Mouse (Mus musculus): ENCODE data around the gene Otof. TPM values are rescaled to one million over a fixed set of nuclear protein-coding genes. Genes with fewer than 3 reads are reported as not detected.

Otof gene
- polyA plus RNA-seq, 1 experiment from 2014 or later: 0.47 TPM

GRCm38 (mm10) chr5:30416665-30417064 is 45.1 kb downstream of the Otof start:
- DNase-seq (ENCODE audit: low spot score) (no peak), ATAC-seq (ENCODE audit: low read depth) (no peak)
- Histone ChIP-seq H3K36me3 (ENCODE audit: control insufficient read depth, insufficient read depth, low read length) (no peaks in the 10 kb centered on the region), H3K4me2 (ENCODE audit: low read depth, low read length) (no peak overlapping the region), H3K9me3 (ENCODE audit: control insufficient read depth, low read length) (no peaks in the 10 kb centered on the region), H3K27ac (replicated peaks; ENCODE audit: low read depth, low read length) (no peak overlapping the region), H3K4me1 (ENCODE audit: control insufficient read depth, insufficient read depth, low read length) (no peaks in the 10 kb centered on the region), H3K27me3 (replicated peaks; ENCODE audit: control insufficient read depth, insufficient read depth, low read length) (no peaks in the 10 kb centered on the region), H3K4me3 (ENCODE audit: low read depth, low read length) (no peak overlapping the region), H3K9ac (ENCODE audit: low read depth, low read length) (no peak overlapping the region)
- WGBS: 44% methylated on average over 5 of the region's 5 CpGs

DNA sequence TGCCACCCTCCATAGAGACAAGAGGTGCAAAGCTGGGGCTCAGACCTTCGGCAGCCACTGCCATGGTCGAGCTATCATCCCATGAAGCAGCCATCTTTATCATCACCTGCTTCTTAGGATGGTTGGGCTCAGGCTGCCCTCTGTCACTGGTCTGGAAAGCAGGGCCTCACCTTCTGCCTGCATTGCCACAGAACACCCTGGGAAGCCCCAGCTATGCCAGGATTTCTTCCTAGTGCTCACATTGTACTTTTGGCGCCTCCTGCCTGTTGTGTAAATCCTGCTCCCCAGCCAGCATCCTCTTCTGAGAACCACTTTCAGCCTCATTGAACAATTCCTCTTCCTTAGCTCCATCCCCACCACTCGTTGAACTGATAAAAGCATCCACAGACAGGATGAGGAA is 45.9 kb downstream of the Otof start:
- no peaks in the 10 kb centered on the region for H3K27me3 ChIP-seq (replicated peaks; ENCODE audit: control insufficient read depth, insufficient read depth, low read length)
- DNase-seq (ENCODE audit: low spot score): no peak
- no peak overlapping the region for H3K4me3 ChIP-seq (ENCODE audit: low read depth, low read length)
- no peak overlapping the region for H3K9ac ChIP-seq (ENCODE audit: low read depth, low read length)
- 70% methylated on average over 4 of the region's 4 CpGs for WGBS
- H3K27ac ChIP-seq (replicated peaks; ENCODE audit: low read depth, low read length): no peak overlapping the region
- H3K4me2 ChIP-seq (ENCODE audit: low read depth, low read length): no peak overlapping the region
- H3K36me3 ChIP-seq (ENCODE audit: control insufficient read depth, insufficient read depth, low read length): no peaks in the 10 kb centered on the region
- no peaks in the 10 kb centered on the region for H3K9me3 ChIP-seq (ENCODE audit: control insufficient read depth, low read length)
- ATAC-seq (ENCODE audit: low read depth): no peak
- no peaks in the 10 kb centered on the region for H3K4me1 ChIP-seq (ENCODE audit: control insufficient read depth, insufficient read depth, low read length)

GRCm38 (mm10) chr5:30415381-30415780 is 46.4 kb downstream of the Otof start:
- H3K9me3 ChIP-seq (ENCODE audit: control insufficient read depth, low read length): no peaks in the 10 kb centered on the region

GRCm38 (mm10) chr5:30411524-30411923 is 50.2 kb downstream of the Otof start:
- H3K4me2 ChIP-seq (ENCODE audit: low read depth, low read length): no peak overlapping the region
- no peak overlapping the region for H3K27ac ChIP-seq (replicated peaks; ENCODE audit: low read depth, low read length)
- no peak overlapping the region for H3K4me3 ChIP-seq (ENCODE audit: low read depth, low read length)
- ATAC-seq (ENCODE audit: low read depth) (no peak), DNase-seq (ENCODE audit: low spot score) (peak; percentile 11)
- H3K36me3 ChIP-seq (ENCODE audit: control insufficient read depth, insufficient read depth, low read length): no peaks in the 10 kb centered on the region
- H3K4me1 ChIP-seq (ENCODE audit: control insufficient read depth, insufficient read depth, low read length): no peaks in the 10 kb centered on the region; the same call in 1 of the 2 replicates
- 63% methylated on average over 10 of the region's 10 CpGs for WGBS
- no peaks in the 10 kb centered on the region for H3K9me3 ChIP-seq (ENCODE audit: control insufficient read depth, low read length)
- H3K9ac ChIP-seq (ENCODE audit: low read depth, low read length): no peak overlapping the region
- H3K27me3 ChIP-seq (replicated peaks; ENCODE audit: control insufficient read depth, insufficient read depth, low read length): no peaks in the 10 kb centered on the region

More at GRCm38 (mm10) chr5:30415381-30415780, 46.4 kb downstream of the Otof start:
- Histone ChIP-seq H3K9ac (ENCODE audit: low read depth, low read length) (no peak overlapping the region), H3K4me2 (ENCODE audit: low read depth, low read length) (no peak overlapping the region), H3K4me1 (ENCODE audit: control insufficient read depth, insufficient read depth, low read length) (no peaks in the 10 kb centered on the region), H3K27ac (replicated peaks; ENCODE audit: low read depth, low read length) (no peak overlapping the region), H3K27me3 (replicated peaks; ENCODE audit: control insufficient read depth, insufficient read depth, low read length) (no peaks in the 10 kb centered on the region), H3K4me3 (ENCODE audit: low read depth, low read length) (no peak overlapping the region), H3K36me3 (ENCODE audit: control insufficient read depth, insufficient read depth, low read length) (no peaks in the 10 kb centered on the region)
- DNase-seq (ENCODE audit: low spot score) (no peak), ATAC-seq (ENCODE audit: low read depth) (no peak)
- whole genome bisulfite sequencing: 58% methylated on average over 2 of the region's 2 CpGs

DNA sequence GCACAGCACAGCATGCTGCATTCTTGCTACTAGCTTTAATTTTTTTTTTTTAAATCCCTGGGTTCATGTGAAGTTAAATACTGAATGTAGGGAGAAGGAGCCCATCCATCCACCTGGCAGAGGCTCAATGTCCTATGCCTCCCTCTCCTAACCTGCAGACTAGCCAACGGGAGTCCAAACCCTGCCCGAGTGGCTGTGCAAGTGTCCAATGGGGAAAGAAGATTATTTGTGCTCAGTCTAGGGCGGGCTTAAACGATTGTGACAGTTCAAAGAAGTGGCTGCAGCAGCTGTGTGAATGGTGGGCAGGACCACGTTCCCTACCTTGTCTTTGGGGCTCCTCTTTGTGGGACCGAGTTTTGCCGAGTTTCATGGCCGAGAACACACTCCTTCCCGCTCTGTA is 54.9 kb downstream of the Otof start:
- peak; percentile 17 for DNase-seq (ENCODE audit: low spot score)
- H3K36me3 ChIP-seq (ENCODE audit: control insufficient read depth, insufficient read depth, low read length): no peaks in the 10 kb centered on the region
- 0 out of 2 replicates have a peak overlapping the region, but pooled peaks have one; percentile 12 for H3K4me2 ChIP-seq (ENCODE audit: low read depth, low read length)
- H3K9ac ChIP-seq (ENCODE audit: low read depth, low read length): no peak overlapping the region
- no peak overlapping the region for H3K27ac ChIP-seq (replicated peaks; ENCODE audit: low read depth, low read length)
- H3K9me3 ChIP-seq (ENCODE audit: control insufficient read depth, low read length): no peaks in the 10 kb centered on the region
- H3K4me1 ChIP-seq (ENCODE audit: control insufficient read depth, insufficient read depth, low read length): no peaks in the 10 kb centered on the region; the same call in 1 of the 2 replicates
- H3K27me3 ChIP-seq (replicated peaks; ENCODE audit: control insufficient read depth, insufficient read depth, low read length): no peaks in the 10 kb centered on the region
- 14% methylated on average over 9 of the region's 9 CpGs for WGBS
- H3K4me3 ChIP-seq (ENCODE audit: low read depth, low read length): no peak overlapping the region
- peak; percentile 58 for ATAC-seq (ENCODE audit: low read depth)

- Histone ChIP-seq H3K4me3 (ENCODE audit: low read depth, low read length) (no peak overlapping the region), H3K27me3 (replicated peaks; ENCODE audit: control insufficient read depth, insufficient read depth, low read length) (no peaks in the 10 kb centered on the region), H3K4me1 (ENCODE audit: control insufficient read depth, insufficient read depth, low read length) (peaks cover 6% of the 10 kb centered on the region), H3K9ac (ENCODE audit: low read depth, low read length) (no peak overlapping the region), H3K9me3 (ENCODE audit: control insufficient read depth, low read length) (no peaks in the 10 kb centered on the region), H3K4me2 (ENCODE audit: low read depth, low read length) (no peak overlapping the region), H3K27ac (replicated peaks; ENCODE audit: low read depth, low read length) (no peak overlapping the region), H3K36me3 (ENCODE audit: control insufficient read depth, insufficient read depth, low read length) (no peaks in the 10 kb centered on the region)
- DNase-seq (ENCODE audit: low spot score) (peak; percentile 86), ATAC-seq (ENCODE audit: low read depth) (peak; percentile 62; the same call in 1 of the 2 replicates)
- WGBS: 16% methylated on average over 8 of the region's 8 CpGs
Measured at GRCm38 (mm10) chr5:30401165-30401564, 60.6 kb downstream of the Otof start.

DNA sequence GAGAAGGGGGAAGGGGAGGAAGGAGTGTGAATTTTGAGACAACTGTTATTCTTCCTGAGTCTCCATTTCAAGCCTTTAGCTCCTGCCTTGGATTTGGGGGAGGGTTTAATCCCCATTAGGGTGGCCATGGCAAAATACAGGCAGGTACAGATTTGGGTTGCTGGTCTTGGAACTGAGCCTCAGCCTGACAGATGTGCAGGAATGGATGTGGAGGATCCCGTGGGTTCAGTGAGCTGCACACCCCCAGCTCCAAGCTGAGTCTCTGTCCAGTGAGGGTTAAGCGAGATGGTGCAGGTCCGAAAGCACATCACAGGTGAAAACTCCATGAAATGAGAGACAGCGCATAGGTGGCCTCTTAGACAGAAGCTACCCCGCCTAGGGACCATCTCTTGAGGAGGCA is 61.2 kb downstream of the Otof start:
- no peaks in the 10 kb centered on the region for H3K27me3 ChIP-seq (replicated peaks; ENCODE audit: control insufficient read depth, insufficient read depth, low read length)
- no peak overlapping the region for H3K4me2 ChIP-seq (ENCODE audit: low read depth, low read length)
- ATAC-seq (ENCODE audit: low read depth): no peak
- H3K36me3 ChIP-seq (ENCODE audit: control insufficient read depth, insufficient read depth, low read length): no peaks in the 10 kb centered on the region
- WGBS: 79% methylated on average over 5 of the region's 5 CpGs
- no peak overlapping the region for H3K9ac ChIP-seq (ENCODE audit: low read depth, low read length)
- H3K4me1 ChIP-seq (ENCODE audit: control insufficient read depth, insufficient read depth, low read length): peaks cover 6% of the 10 kb centered on the region
- H3K9me3 ChIP-seq (ENCODE audit: control insufficient read depth, low read length): no peaks in the 10 kb centered on the region
- H3K27ac ChIP-seq (replicated peaks; ENCODE audit: low read depth, low read length): peak overlapping the region; percentile 17; the same call in 1 of the 2 replicates
- H3K4me3 ChIP-seq (ENCODE audit: low read depth, low read length): no peak overlapping the region
- DNase-seq (ENCODE audit: low spot score): no peak

DNA sequence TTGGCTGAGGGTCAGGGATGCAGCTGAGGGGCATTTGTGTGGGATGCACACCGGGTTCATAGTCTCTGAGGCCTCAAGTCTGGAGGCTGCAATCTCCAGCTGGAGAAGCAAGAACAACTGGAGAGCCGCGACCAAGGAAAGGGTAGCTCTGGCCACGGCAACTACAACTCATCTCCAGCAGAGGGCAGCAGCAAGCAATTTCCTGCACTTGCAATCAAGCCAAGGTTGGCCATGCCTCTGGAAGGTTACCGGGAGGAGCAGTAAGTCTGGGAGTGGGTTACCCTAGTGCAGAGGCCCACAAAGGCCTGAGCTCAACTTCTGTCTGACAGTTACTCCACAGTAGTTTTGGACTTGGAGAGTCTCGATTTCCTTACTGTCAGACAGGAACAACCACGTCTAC is 70.3 kb downstream of the Otof start:
- DNase-seq (ENCODE audit: low spot score) (peak; percentile 70), ATAC-seq (ENCODE audit: low read depth) (peak; percentile 50; the same call in 1 of the 2 replicates)
- Histone ChIP-seq H3K36me3 (ENCODE audit: control insufficient read depth, insufficient read depth, low read length) (no peaks in the 10 kb centered on the region), H3K9me3 (ENCODE audit: control insufficient read depth, low read length) (no peaks in the 10 kb centered on the region), H3K4me3 (ENCODE audit: low read depth, low read length) (no peak overlapping the region), H3K4me2 (ENCODE audit: low read depth, low read length) (no peak overlapping the region), H3K27me3 (replicated peaks; ENCODE audit: control insufficient read depth, insufficient read depth, low read length) (no peaks in the 10 kb centered on the region), H3K27ac (replicated peaks; ENCODE audit: low read depth, low read length) (no peak overlapping the region), H3K4me1 (ENCODE audit: control insufficient read depth, insufficient read depth, low read length) (no peaks in the 10 kb centered on the region), H3K9ac (ENCODE audit: low read depth, low read length) (no peak overlapping the region)
- 19% methylated on average over 7 of the region's 7 CpGs for WGBS

DNA sequence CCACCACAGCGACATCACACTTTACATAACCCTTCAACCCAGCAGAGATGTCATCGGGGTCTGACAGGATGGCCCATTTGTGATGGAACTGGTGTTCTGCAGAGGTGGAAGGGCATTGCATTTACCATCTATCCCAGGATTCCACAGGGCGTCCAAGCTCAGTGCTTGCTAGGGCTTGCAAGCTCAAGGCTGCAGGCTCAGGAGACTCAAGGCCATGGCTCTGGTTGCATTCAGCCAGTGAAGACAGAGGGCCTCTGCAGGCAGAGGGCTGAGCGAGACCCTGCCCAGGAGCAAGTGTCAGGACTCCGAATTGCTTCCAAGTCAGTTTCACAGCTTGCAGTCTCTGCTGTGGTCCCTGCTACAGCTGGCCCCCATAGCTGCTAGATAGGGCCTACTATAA is 71.9 kb downstream of the Otof start:
- Histone ChIP-seq H3K27me3 (replicated peaks; ENCODE audit: control insufficient read depth, insufficient read depth, low read length) (no peaks in the 10 kb centered on the region), H3K9ac (ENCODE audit: low read depth, low read length) (no peak overlapping the region), H3K9me3 (ENCODE audit: control insufficient read depth, low read length) (no peaks in the 10 kb centered on the region), H3K27ac (replicated peaks; ENCODE audit: low read depth, low read length) (no peak overlapping the region), H3K4me1 (ENCODE audit: control insufficient read depth, insufficient read depth, low read length) (no peaks in the 10 kb centered on the region), H3K4me2 (ENCODE audit: low read depth, low read length) (no peak overlapping the region), H3K36me3 (ENCODE audit: control insufficient read depth, insufficient read depth, low read length) (no peaks in the 10 kb centered on the region), H3K4me3 (ENCODE audit: low read depth, low read length) (no peak overlapping the region)
- ATAC-seq (ENCODE audit: low read depth) (no peak), DNase-seq (ENCODE audit: low spot score) (no peak)
- 88% methylated on average over 5 of the region's 5 CpGs for WGBS
